Mouse (Mus musculus) heart, embryonic 14.5 days (tissue): ENCODE measurements around the gene Rpgrip1l. TPM values are rescaled to one million over a fixed set of nuclear protein-coding genes. Genes with fewer than 3 reads are reported as not detected.
A peak's percentile ranks its signal among the peaks of the same experiment; 100 is the strongest.

Experiments
- ATAC-seq: fragments of 200-750 bp; cut with Nextera tagmentation; 2 replicates; pipeline ENCODE4 v1.8.0; 2017; ENCODE audit warnings: low read depth, moderate TSS enrichment; ENCODE audit not compliant: insufficient number of reproducible peaks, insufficient read depth, low FRiP score
- H3K27ac ChIP-seq, 2 experiments: fragments of 200-500 bp in 1 of 2; fragments of 300-500 bp in 1 of 2; sonication (generic) in 1 of 2; replicated peaks in 1 of 2; 2 replicates each; pipeline ENCODE4 v1.5.1; 2012 to 2014; ENCODE audit warnings: low read depth in 2 of 2, low read length in 2 of 2, control low read depth in 1 of 2, mild to moderate bottlenecking in 1 of 2, mixed read lengths in 1 of 2; ENCODE audit not compliant: control insufficient read depth in 1 of 2, insufficient read depth in 1 of 2
- H3K27me3 ChIP-seq: fragments of 300-500 bp; sonication (generic); 2 replicates; pipeline ENCODE4 v1.6.1; 2014; ENCODE audit warnings: mild to moderate bottlenecking, low read length, control low read depth; ENCODE audit not compliant: control insufficient read depth, insufficient read depth
- H3K36me3 ChIP-seq: fragments of 300-500 bp; sonication (generic); 2 replicates; pipeline ENCODE4 v1.6.1; 2014; ENCODE audit warnings: mild to moderate bottlenecking, control low read depth, low read length, mixed read lengths; ENCODE audit not compliant: control insufficient read depth, insufficient read depth
- H3K4me1 ChIP-seq, 2 experiments: fragments of 200-500 bp in 1 of 2; fragments of 300-500 bp in 1 of 2; sonication (generic) in 1 of 2; 2 replicates each; pipeline ENCODE4 v1.6.1; 2012 to 2014; ENCODE audit warnings: low read length in 2 of 2, control low read depth in 1 of 2, mixed read lengths in 1 of 2; ENCODE audit not compliant: control insufficient read depth in 2 of 2, insufficient read depth in 2 of 2
- H3K4me2 ChIP-seq: fragments of 300-500 bp; sonication (generic); 2 replicates; pipeline ENCODE4 v1.6.1; 2014; ENCODE audit warnings: mild to moderate bottlenecking, low read length
- H3K4me3 ChIP-seq, 2 experiments: fragments of 200-500 bp in 1 of 2; fragments of 300-500 bp in 1 of 2; sonication (generic) in 1 of 2; 2 replicates each; pipeline ENCODE4 v1.5.1; 2012 to 2014; ENCODE audit warnings: low read length in 2 of 2, mild to moderate bottlenecking in 2 of 2, control low read depth in 1 of 2, low read depth in 1 of 2, moderate library complexity in 1 of 2; ENCODE audit not compliant: control insufficient read depth in 1 of 2, insufficient read depth in 1 of 2
- H3K9ac ChIP-seq: fragments of 300-500 bp; sonication (generic); 2 replicates; pipeline ENCODE4 v1.6.1; 2014; ENCODE audit warnings: mild to moderate bottlenecking, low read length
- H3K9me3 ChIP-seq: fragments of 300-500 bp; sonication (generic); 2 replicates; pipeline ENCODE4 v1.6.1; 2016; ENCODE audit warnings: low read length, control low read depth; ENCODE audit not compliant: control insufficient read depth
- WGBS: fragments of 180-500 bp; shearing (Covaris S2); extraction: QIAGEN DNeasy Blood & Tissue Kit; methylation state at CpG from one replicate; pipeline ENCODE4 v1.1.7; 2014; 5-methylcytosine and 5-hydroxymethylcytosine counted together
- polyA plus RNA-seq: library from polyadenylated mRNA; unstranded; fragments of >200 nt; fragmentation: Nextera tagmentation; extraction: Ambion mirVana; gene quantifications from 2 replicates; pipeline ENCODE4 v1.2.1, GENCODE M21; 2014

Gene Rpgrip1l
- polyA plus RNA-seq, 1 experiment from 2014 or later = 9.9 TPM

DNA sequence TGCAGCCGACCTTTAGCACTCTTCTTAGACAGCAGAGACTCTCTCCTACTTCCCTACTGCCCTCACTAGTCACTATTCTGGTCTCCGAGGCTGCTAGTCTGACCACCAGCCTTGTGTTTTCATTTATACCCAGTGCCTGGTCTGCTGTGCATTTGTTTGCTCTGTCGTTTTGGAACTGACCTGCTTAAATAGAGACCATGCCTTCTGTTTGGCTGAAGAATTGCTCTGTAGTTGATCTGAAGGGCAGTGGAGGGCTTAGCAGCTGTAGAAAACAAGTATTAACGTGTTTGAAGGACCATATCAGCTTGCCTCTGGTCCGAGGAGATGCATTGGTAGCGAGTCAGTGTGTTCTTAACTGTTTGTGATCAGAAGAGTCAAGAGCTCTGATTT, 16.4 kb upstream of the Rpgrip1l start:
- H3K27me3 ChIP-seq = no peaks in the 10 kb centered on the region
- WGBS = 23% methylated on average over 6 of the region's 6 CpGs
- peaks cover 17 to 48% of the 10 kb centered on the region in 2 experiments for H3K4me1 ChIP-seq
- peak overlapping the region; percentile 38 to 71 for H3K27ac ChIP-seq
- no peak overlapping the region for H3K4me2 ChIP-seq
- 0 out of 2 replicates have a peak, but pooled peaks cover 9% of the 10 kb centered on the region for H3K36me3 ChIP-seq
- no peak for ATAC-seq
- no peaks in the 10 kb centered on the region for H3K9me3 ChIP-seq
- H3K9ac ChIP-seq = no peak overlapping the region
- no peak overlapping the region for H3K4me3 ChIP-seq

DNA sequence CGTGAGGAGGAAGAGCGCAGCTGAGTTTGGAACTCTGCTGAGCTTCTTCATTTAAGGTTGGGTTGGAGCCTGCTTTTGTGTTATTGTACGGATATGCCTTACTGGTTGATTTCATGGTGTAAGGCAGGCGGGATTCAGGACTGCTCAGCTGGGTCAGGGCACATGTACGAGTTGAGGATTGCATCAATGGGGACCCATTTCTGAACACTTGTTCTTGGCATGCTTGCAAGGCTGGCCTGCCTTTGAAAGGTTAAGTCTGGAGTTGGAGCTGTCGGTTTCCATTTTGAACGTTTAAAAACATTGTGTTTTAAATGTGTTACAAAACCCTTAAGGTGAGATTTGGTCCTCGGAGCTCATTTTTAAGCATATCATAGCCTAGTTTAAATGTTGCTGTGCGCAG, 16.0 kb upstream of the Rpgrip1l start:
- Histone ChIP-seq H3K9me3 (no peaks in the 10 kb centered on the region), H3K27ac (peak overlapping the region; percentile 38 to 71), H3K27me3 (no peaks in the 10 kb centered on the region), H3K4me1 (peaks cover 21 to 52% of the 10 kb centered on the region in 2 experiments), H3K9ac (no peak overlapping the region), H3K4me3 (no peak overlapping the region), H3K36me3 (0 out of 2 replicates have a peak, but pooled peaks cover 9% of the 10 kb centered on the region), H3K4me2 (no peak overlapping the region)
- no peak for ATAC-seq
- WGBS = 79% methylated on average over 9 of the region's 9 CpGs

DNA sequence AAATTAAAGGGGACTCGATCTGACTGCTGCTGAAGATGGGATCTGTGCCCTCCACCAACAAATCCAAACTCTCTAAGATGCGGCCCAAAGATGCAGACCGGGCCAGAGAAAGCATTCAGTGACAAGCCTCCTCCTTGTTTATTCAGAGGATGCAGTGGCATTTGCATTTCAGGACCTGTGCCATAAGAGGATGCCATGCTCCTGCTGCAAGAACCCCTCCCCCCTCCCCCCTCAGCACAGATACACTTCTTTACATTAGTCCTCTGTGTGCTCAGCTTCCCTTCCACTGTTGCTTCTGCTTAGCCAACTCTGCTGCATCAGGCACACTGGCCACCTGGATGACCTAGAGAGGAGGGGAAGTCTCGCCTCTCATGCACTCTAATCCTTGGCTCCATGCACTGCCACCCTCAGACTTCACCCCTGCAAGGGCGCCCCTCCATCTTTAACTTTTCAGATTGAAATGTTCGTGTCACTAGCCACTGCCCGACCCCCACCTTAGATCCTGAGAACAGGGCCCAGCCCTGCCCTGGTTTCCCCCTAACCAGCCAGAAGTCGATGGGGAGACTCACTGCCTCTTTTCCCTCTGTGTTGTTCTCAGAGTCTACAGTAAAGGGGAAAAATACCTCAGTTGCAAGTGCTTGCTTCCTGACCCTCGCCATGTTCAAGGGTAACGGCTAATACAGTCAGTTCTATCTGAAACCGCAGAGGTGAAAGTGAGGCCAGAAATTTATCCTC, 14.6 kb upstream of the Rpgrip1l start:
- 80% methylated on average over 11 of the region's 11 CpGs for WGBS
- Histone ChIP-seq H3K36me3 (0 out of 2 replicates have a peak, but pooled peaks cover 12% of the 10 kb centered on the region), H3K27ac (no peak overlapping the region), H3K27me3 (no peaks in the 10 kb centered on the region), H3K4me1 (peaks cover 25 to 55% of the 10 kb centered on the region in 2 experiments), H3K9me3 (no peaks in the 10 kb centered on the region), H3K4me3 (no peak overlapping the region), H3K9ac (no peak overlapping the region), H3K4me2 (no peak overlapping the region)
- no peak for ATAC-seq

DNA sequence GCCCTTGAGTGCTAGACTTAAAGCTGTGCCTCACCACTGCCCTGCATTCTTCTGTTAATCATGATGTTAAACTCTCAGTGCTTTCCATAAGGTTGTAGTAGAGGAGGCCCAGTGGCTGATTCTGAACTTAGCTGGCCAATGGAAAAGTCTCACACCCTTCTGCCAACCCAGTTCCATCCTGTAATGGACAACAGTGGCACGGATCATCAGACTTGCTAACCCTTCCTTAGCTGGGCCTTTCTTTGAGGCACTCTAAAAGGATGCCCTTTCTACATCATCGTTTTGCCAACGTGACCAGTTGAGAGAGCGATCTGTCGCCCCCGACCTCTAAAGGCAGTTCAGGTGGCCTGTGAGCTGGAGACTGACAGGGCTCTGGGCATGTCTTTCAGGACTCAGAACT, 13.9 kb upstream of the Rpgrip1l start:
- 84% methylated on average over 6 of the region's 6 CpGs for WGBS
- Histone ChIP-seq H3K36me3 (0 out of 2 replicates have a peak, but pooled peaks cover 12% of the 10 kb centered on the region), H3K4me1 (peaks cover 24 to 51% of the 10 kb centered on the region in 2 experiments), H3K27me3 (no peaks in the 10 kb centered on the region), H3K9me3 (no peaks in the 10 kb centered on the region), H3K9ac (no peak overlapping the region), H3K27ac (no peak overlapping the region), H3K4me2 (no peak overlapping the region), H3K4me3 (no peak overlapping the region)
- no peak for ATAC-seq

DNA sequence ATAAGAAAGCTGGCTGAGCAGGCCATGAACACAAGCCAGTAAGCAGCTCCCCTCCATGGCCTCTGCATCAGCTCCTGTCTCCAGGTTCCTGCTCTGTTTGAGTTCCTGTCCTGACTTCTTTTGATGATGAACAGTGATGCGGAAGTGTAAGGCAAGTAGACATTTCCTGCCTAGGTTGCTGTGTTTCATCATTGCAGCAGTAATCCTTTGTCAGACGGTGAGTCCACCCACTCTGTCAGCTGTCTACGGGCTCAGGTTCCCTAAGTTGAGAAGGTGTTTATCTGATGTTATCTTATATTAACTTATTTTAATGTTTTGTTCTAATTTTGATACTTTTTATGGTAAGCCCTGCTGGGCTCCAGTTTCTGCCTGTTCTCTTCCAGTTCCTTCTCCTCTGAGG, 13.0 kb upstream of the Rpgrip1l start:
- Histone ChIP-seq H3K4me2 (no peak overlapping the region), H3K9me3 (no peaks in the 10 kb centered on the region), H3K9ac (no peak overlapping the region), H3K4me3 (no peak overlapping the region), H3K36me3 (0 out of 2 replicates have a peak, but pooled peaks cover 12% of the 10 kb centered on the region), H3K27ac (no peak overlapping the region), H3K27me3 (no peaks in the 10 kb centered on the region), H3K4me1 (peaks cover 19 to 41% of the 10 kb centered on the region in 2 experiments)
- WGBS = 68% methylated on average over 3 of the region's 3 CpGs
- ATAC-seq = no peak

DNA sequence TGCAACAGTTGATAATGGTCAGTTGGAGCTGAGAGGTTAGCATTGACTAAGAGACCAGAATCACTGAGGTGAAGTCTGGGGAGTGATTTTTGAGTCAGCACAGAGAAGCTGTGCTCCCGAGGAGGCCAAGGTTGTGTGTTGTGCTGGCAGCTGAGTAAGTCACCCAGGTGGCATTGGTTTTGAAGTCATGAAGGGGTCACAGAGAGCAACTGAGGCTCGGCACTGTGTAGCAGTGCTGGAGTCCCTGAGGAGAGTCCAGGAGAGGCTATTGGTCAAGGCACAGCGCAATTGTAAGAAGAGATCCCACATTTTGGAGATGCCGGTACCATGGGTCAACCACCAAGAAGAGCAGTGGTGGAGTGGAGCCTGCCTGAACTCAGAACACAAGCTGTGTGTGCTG, 11.9 kb upstream of the Rpgrip1l start:
- H3K4me3 ChIP-seq = no peak overlapping the region
- no peak overlapping the region for H3K27ac ChIP-seq
- H3K9me3 ChIP-seq = no peaks in the 10 kb centered on the region
- H3K4me1 ChIP-seq = peaks cover 15 to 30% of the 10 kb centered on the region in 2 experiments
- no peak overlapping the region for H3K4me2 ChIP-seq
- 0 out of 2 replicates have a peak, but pooled peaks cover 12% of the 10 kb centered on the region for H3K36me3 ChIP-seq
- 94% methylated on average over 4 of the region's 4 CpGs for WGBS
- H3K27me3 ChIP-seq = no peaks in the 10 kb centered on the region
- H3K9ac ChIP-seq = no peak overlapping the region
- no peak for ATAC-seq

DNA sequence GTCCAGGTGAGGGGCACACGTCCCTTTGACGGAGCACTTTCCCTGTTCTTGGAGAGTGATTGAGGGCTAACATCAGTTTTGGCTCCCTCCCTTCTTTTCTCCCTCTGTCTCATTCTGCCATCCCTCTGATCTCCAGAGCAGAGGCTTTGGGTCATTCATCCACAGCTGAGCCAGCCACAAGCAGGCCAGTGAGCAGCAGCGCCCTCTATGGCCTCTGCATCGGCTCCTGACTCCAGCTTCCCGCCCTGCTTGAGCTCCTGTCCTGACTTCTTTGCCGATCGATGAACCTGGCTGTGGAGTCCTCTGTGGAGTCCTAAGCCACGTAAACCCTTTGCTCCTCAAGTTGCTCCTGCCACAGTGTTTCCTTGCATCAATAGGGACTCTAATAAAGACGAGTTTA, 11.2 kb upstream of the Rpgrip1l start:
- Histone ChIP-seq H3K27me3 (no peaks in the 10 kb centered on the region), H3K4me3 (no peak overlapping the region), H3K4me1 (peaks cover 14 to 24% of the 10 kb centered on the region in 2 experiments), H3K9ac (no peak overlapping the region; the same call in 1 of the 2 replicates), H3K4me2 (peak overlapping the region; percentile 13; the same call in 1 of the 2 replicates), H3K9me3 (no peaks in the 10 kb centered on the region), H3K27ac (peak overlapping the region in 1 of 2 experiments; percentile 61; a peak in 1 of 4 replicates), H3K36me3 (0 out of 2 replicates have a peak, but pooled peaks cover 12% of the 10 kb centered on the region)
- 70% methylated on average over 9 of the region's 9 CpGs for WGBS
- no peak for ATAC-seq
